Mouse (Mus musculus) ES-E14 (cell line): ENCODE results near the gene Pdxp. TPM values are rescaled to one million over a fixed set of nuclear protein-coding genes. Genes with fewer than 3 reads are reported as not detected.

ENCODE experiments used
- DNase-seq: peaks from one replicate; pipeline ENCODE4 v3.0.0-alpha.2; 2013; ENCODE audit warnings: low read depth, low spot score
- H3K27ac ChIP-seq: 2 replicates; pipeline ENCODE4 v1.5.1; 2012; ENCODE audit warnings: low read depth, mild to moderate bottlenecking, low read length, moderate library complexity, mixed read lengths; ENCODE audit not compliant: poor library complexity, insufficient read depth, severe bottlenecking
- H3K36me3 ChIP-seq: 2 replicates; pipeline ENCODE4 v1.6.1; 2012; ENCODE audit warnings: mild to moderate bottlenecking, low read length, moderate library complexity, mixed read lengths; ENCODE audit not compliant: control insufficient read depth, poor library complexity, insufficient read depth, severe bottlenecking
- H3K4me1 ChIP-seq, 2 experiments: fragments of 150-350 bp in 1 of 2; sonication (generic) in 1 of 2; 2 replicates each; pipeline ENCODE4 v1.6.1; 2012; ENCODE audit warnings: low read length in 2 of 2, mild to moderate bottlenecking in 1 of 2, mixed read lengths in 1 of 2; ENCODE audit not compliant: control insufficient read depth in 2 of 2, insufficient read depth in 2 of 2, poor library complexity in 1 of 2
- H3K4me3 ChIP-seq, 2 experiments: fragments of 150-350 bp in 1 of 2; sonication (generic) in 1 of 2; 2 replicates each; pipeline ENCODE4 v1.5.1; 2012; ENCODE audit warnings: low read length in 2 of 2, low read depth in 1 of 2, mild to moderate bottlenecking in 1 of 2, mixed read lengths in 1 of 2; ENCODE audit not compliant: insufficient read depth in 1 of 2, poor library complexity in 1 of 2, severe bottlenecking in 1 of 2
- H3K9ac ChIP-seq: 2 replicates; pipeline ENCODE4 v1.6.1; 2012; ENCODE audit warnings: low read depth, mild to moderate bottlenecking, low read length, mixed read lengths; ENCODE audit not compliant: poor library complexity, insufficient read depth, severe bottlenecking
- H3K9me3 ChIP-seq: fragments of 150-350 bp; sonication (generic); 2 replicates; pipeline ENCODE4 v1.6.1; 2012; ENCODE audit warnings: low read depth, mild to moderate bottlenecking, low read length; ENCODE audit not compliant: control insufficient read depth, insufficient read depth
- CHD2 ChIP-seq: IDR thresholded peaks from 2 replicates; pipeline ENCODE4 v1.6.1; 2014; ENCODE audit warnings: mild to moderate bottlenecking, low read depth, low read length, inconsistent platforms
- HCFC1 ChIP-seq: IDR thresholded peaks from 2 replicates; pipeline ENCODE4 v1.6.1; 2012; ENCODE audit warnings: low read length, inconsistent platforms, borderline replicate concordance; ENCODE audit not compliant: insufficient read depth
- MAFK ChIP-seq: IDR thresholded peaks from 2 replicates; pipeline ENCODE4 v1.6.1; 2014; ENCODE audit warnings: mild to moderate bottlenecking, low read depth, low read length, inconsistent platforms; ENCODE audit not compliant: insufficient read depth
- ZC3H11A ChIP-seq: IDR thresholded peaks from 2 replicates; pipeline ENCODE4 v1.6.1; 2012; ENCODE audit warnings: low read depth, mild to moderate bottlenecking, inconsistent platforms, low read length, borderline replicate concordance
- ZNF384 ChIP-seq: IDR thresholded peaks from 2 replicates; pipeline ENCODE4 v1.6.1; 2012; ENCODE audit warnings: low read depth, low read length, inconsistent platforms
- in situ Hi-C, 2 experiments: fragments of 600-800 bp; cut with MboI; formaldehyde crosslinking; loops; one replicate each; pipeline ENCODE4 v1.15.1; 2025; ENCODE audit warnings: low sequenced_read_pairs in 2 of 2, inconsistent platforms in 1 of 2; ENCODE audit not compliant: unreplicated experiment in 2 of 2
- total RNA-seq: library from RNA; depleted of rRNA; stranded (reverse); fragments of 300-350 nt; gene quantifications from 2 replicates; pipeline ENCODE4 v1.2.3, GENCODE M21; 2012

The Pdxp gene
- total RNA-seq, 1 experiment, result 15.8 TPM

DNA sequence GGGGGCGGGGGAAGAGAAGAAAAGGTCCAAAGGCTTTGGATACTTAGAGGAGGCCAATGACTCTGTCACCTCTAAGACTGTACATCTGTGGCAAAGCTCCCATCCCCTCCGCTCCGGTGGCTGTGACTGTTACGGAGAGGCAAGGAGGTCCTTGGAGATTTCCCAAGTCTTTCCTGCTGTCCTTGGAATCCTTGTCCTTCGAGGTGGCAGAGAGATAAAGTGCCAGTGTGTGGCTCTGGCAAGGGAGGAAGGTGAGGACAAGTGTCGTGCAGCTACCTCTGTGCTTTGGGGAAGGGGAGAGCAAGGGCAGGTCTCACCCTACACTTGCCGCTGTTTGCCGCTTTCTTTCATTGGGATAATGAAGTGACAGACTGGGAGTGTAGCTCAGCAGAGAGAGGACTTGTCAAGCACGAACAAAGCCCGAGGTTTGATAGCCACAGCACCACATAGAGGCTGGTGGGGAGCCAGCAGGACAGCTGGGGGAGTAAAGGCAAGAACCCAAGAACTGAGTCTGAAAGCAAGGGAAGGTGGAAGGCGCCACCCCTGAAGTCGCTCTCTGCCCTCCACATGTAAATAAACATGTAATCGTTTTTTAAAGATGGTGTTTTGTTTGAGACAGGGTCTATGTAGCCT is 39.8 kb upstream of the Pdxp start:
- TF ChIP-seq CHD2, result no peak
- TF ChIP-seq ZNF384, result no peak
- no peak for TF ChIP-seq HCFC1
- no peak for TF ChIP-seq MAFK
- no peak for TF ChIP-seq ZC3H11A
- Histone ChIP-seq H3K36me3 (no peaks in the 10 kb centered on the region), H3K4me1 (peaks cover 0 to 24% of the 10 kb centered on the region in 2 experiments; a peak in 3 of 4 replicates), H3K27ac (no peak overlapping the region), H3K9me3 (no peaks in the 10 kb centered on the region), H3K4me3 (no peak overlapping the region), H3K9ac (no peak overlapping the region)
- no peak for DNase-seq
- in situ Hi-C loops, result no loop called here

DNA sequence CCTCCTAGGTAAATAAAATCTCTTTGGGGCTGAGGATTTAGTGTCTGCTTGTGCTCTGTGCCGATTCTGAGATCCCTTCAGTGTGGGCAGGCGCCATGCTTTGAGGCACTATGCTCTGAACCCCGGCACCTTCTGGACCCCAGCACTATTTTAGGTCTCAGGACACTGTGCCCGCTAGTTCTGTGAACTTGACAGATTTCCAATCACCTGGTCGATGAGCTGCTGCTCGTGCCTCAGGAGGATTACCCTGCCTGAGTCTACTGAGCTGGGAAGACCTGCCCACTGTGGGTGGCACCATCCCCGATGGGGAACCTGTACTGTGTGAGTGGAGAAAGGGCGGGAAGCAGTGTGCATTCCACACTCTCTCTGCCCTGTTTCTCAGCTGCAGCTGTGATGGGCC is 38.7 kb upstream of the Pdxp start:
- Histone ChIP-seq H3K4me1 (peaks cover 0 to 22% of the 10 kb centered on the region in 2 experiments; a peak in 3 of 4 replicates), H3K27ac (no peak overlapping the region), H3K36me3 (peaks cover 1% of the 10 kb centered on the region; the same call in 1 of the 2 replicates), H3K4me3 (no peak overlapping the region), H3K9ac (no peak overlapping the region), H3K9me3 (no peaks in the 10 kb centered on the region)
- no peak for DNase-seq
- TF ChIP-seq ZNF384 (no peak), MAFK (no peak), HCFC1 (no peak), CHD2 (no peak), ZC3H11A (no peak)
- in situ Hi-C loops, result no loop called here

DNA sequence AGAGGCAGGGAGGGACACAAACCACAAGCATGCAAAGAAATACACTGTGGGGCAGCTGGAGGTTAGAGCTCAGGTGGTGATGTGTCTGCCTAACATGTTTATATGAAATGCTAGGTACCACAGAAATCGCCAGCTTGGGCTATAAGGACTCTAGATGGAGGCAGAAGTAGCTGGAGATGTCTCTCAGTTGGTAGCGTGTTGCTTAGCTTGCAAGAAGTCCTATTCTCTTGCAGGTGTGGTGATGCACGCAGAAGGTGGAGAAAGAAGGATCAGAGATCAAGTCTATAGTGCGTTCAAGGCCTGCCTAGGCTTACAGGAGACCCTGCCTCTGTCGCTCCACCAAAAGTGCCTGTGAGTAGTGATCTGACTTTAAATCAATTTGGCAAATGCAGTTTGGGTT is 38.2 kb upstream of the Pdxp start:
- Histone ChIP-seq H3K9ac (peak overlapping the region; percentile 5; the same call in 1 of the 2 replicates), H3K4me3 (peak overlapping the region; percentile 6 to 83; a peak in 1 of 4 replicates)

DNA sequence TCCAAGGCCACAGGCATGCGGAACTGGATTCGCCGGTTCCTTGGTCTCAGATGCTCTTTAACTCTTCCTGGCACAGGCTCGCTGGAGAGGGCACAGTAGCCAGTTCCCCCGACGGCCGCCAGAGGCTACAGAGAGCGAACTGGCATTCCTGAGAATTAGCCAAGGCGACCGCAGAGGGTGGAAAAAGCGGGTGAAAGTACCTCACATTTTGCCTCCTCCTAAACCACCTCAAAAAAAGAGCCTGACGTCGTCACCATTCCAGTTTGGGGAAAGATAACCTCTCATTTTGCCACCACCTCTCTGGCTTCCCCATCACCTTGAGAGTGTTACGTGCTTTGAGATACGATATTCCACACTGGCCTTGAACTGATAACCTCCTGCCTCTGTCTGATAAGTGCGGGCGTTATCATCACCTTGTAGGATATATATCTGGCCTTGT is 37.4 kb upstream of the Pdxp start:
- peak overlapping the region; percentile 83 to 92 for H3K4me3 ChIP-seq
- TF ChIP-seq HCFC1, result 0 out of 2 replicates have a peak, but pooled peaks have one; percentile 11
- TF ChIP-seq ZNF384, result peak; percentile 33
- no peak for TF ChIP-seq ZC3H11A
- no peak for TF ChIP-seq CHD2
- H3K27ac ChIP-seq, result peak overlapping the region; percentile 40; the same call in 1 of the 2 replicates
- in situ Hi-C loops, result no loop called here
- peak overlapping the region; percentile 59; the same call in 1 of the 2 replicates for H3K9ac ChIP-seq
- no peaks in the 10 kb centered on the region for H3K9me3 ChIP-seq
- peaks cover 5% of the 10 kb centered on the region; the same call in 1 of the 2 replicates for H3K36me3 ChIP-seq
- H3K4me1 ChIP-seq, result peaks cover 0 to 22% of the 10 kb centered on the region in 2 experiments; a peak in 3 of 4 replicates
- DNase-seq, result no peak

More for the DNA sequence above, 38.2 kb upstream of the Pdxp start:
- in situ Hi-C loops, result no loop called here
- no peak for TF ChIP-seq ZNF384
- 0 out of 2 replicates have a peak overlapping the region, but pooled peaks have one; percentile 4 for H3K27ac ChIP-seq
- peaks cover 0 to 22% of the 10 kb centered on the region in 2 experiments; a peak in 3 of 4 replicates for H3K4me1 ChIP-seq
- DNase-seq, result no peak
- H3K36me3 ChIP-seq, result peaks cover 2% of the 10 kb centered on the region; the same call in 1 of the 2 replicates
- no peaks in the 10 kb centered on the region for H3K9me3 ChIP-seq
